Mouse (Mus musculus) bone marrow macrophage, adult 2 months (primary cell): ENCODE results near the gene Erap1.

Experiments
- CTCF ChIP-seq: IDR thresholded peaks from 2 replicates; pipeline ENCODE4 v1.5.1; 2012; ENCODE audit warnings: low read depth, mild to moderate bottlenecking, low read length, moderate library complexity
- POLR2A ChIP-seq: IDR thresholded peaks from 2 replicates; pipeline ENCODE4 v1.6.1; 2012; ENCODE audit warnings: mild to moderate bottlenecking, low read depth, low read length, borderline replicate concordance

GRCm38 (mm10) chr13:74639712-74640522, 549 bp downstream of the Erap1 start:
- TF ChIP-seq CTCF (no peak), POLR2A (no peak)
